Mouse (Mus musculus) gastrocnemius, postnatal 25 days (tissue): Measurements from ENCODE around the gene Nomo1. TPM values are rescaled to one million over a fixed set of nuclear protein-coding genes. Genes with fewer than 3 reads are reported as not detected.

Source experiments
- DNase-seq: peaks from one replicate; pipeline ENCODE4 v3.0.0; 2022
- total RNA-seq, 2 experiments: library from RNA; stranded (reverse); gene quantifications; 1 replicate in 1 of 2; 2 replicates in 1 of 2; pipeline ENCODE4 v1.2.3; 2021

Gene Nomo1
- total RNA-seq, 2 experiments from 2014 or later: 54.3 to 55.4 TPM

- DNase-seq: no peak
These were observed 69.6 kb downstream of the Nomo1 start for GRCm38 (mm10) chr7:46103075-46103591.

GRCm38 (mm10) chr7:46103771-46104170 is 70.3 kb downstream of the Nomo1 start:
- no peak for DNase-seq

- no peak for DNase-seq
These were observed 70.9 kb downstream of the Nomo1 start for GRCm38 (mm10) chr7:46104256-46104915.

- no peak for DNase-seq
These were observed 72.0 kb downstream of the Nomo1 start for GRCm38 (mm10) chr7:46105484-46105883.

GRCm38 (mm10) chr7:46110079-46110478 is 76.6 kb downstream of the Nomo1 start:
- no peak for DNase-seq

GRCm38 (mm10) chr7:46111212-46111817 is 77.8 kb downstream of the Nomo1 start:
- peak; percentile 33 for DNase-seq

- DNase-seq: no peak
These were observed 78.4 kb downstream of the Nomo1 start for GRCm38 (mm10) chr7:46111938-46112337.

- DNase-seq: peak; percentile 41
These were observed 79.9 kb downstream of the Nomo1 start for GRCm38 (mm10) chr7:46113435-46113834.

- DNase-seq: peak; percentile 87
These were observed 82.7 kb downstream of the Nomo1 start for GRCm38 (mm10) chr7:46116118-46116581.

GRCm38 (mm10) chr7:46117035-46117434 is 83.5 kb downstream of the Nomo1 start:
- DNase-seq: no peak

GRCm38 (mm10) chr7:46122964-46123363 is 89.5 kb downstream of the Nomo1 start:
- no peak for DNase-seq

- no peak for DNase-seq
These were observed 91.0 kb downstream of the Nomo1 start for GRCm38 (mm10) chr7:46124460-46124859.

GRCm38 (mm10) chr7:46125340-46125739 is 91.8 kb downstream of the Nomo1 start:
- DNase-seq: no peak

GRCm38 (mm10) chr7:46128196-46128595 is 94.7 kb downstream of the Nomo1 start:
- DNase-seq: no peak

GRCm38 (mm10) chr7:46129463-46130179 is 96.1 kb downstream of the Nomo1 start:
- no peak for DNase-seq

GRCm38 (mm10) chr7:46130723-46131122 is 97.2 kb downstream of the Nomo1 start:
- DNase-seq: no peak

- no peak for DNase-seq
These were observed 97.8 kb downstream of the Nomo1 start for GRCm38 (mm10) chr7:46131266-46131665.

- no peak for DNase-seq
These were observed 98.3 kb downstream of the Nomo1 start for GRCm38 (mm10) chr7:46131806-46132205.

- DNase-seq: no peak
These were observed 98.7 kb downstream of the Nomo1 start for GRCm38 (mm10) chr7:46132229-46132628.
